Comparison of ENCODE assay signal across 22 mouse cellular contexts in genomic region chr9:23251001-23251400, GRCm38 (mm10).
"Had no signal": no experiment of that assay in that cellular context is flagged by ENCODE, and none has a peak within 500 bp of the region (broad histone marks: within the 10 kb centered on the region; RNA-seq: fewer than 3 reads in every experiment).

No protein-coding gene starts in this region.

- H3K27ac ChIP-seq: kidney, postnatal 0 days; layer of hippocampus, adult 2 months; limb, embryonic 10.5 days; limb, embryonic 13.5 days; liver, embryonic 12.5 days; liver, embryonic 15.5 days; lung, embryonic 15.5 days; midbrain, embryonic 10.5 days; neural tube, embryonic 13.5 days had no signal

- H3K4me2 ChIP-seq: limb, embryonic 13.5 days; liver, embryonic 12.5 days; liver, embryonic 15.5 days; lung, embryonic 15.5 days; neural tube, embryonic 13.5 days had no signal

- H3K4me1 ChIP-seq: liver, embryonic 12.5 days; liver, embryonic 15.5 days; megakaryocyte, embryonic 14.5 days had no signal

- H3K36me3 ChIP-seq: limb, embryonic 10.5 days; limb, embryonic 13.5 days; liver, embryonic 12.5 days; liver, embryonic 15.5 days; lung, embryonic 15.5 days; midbrain, embryonic 10.5 days; neural tube, embryonic 13.5 days had no signal

- H3K9me3 ChIP-seq: limb, embryonic 10.5 days; limb, embryonic 13.5 days; liver, embryonic 12.5 days; liver, embryonic 15.5 days; lung, embryonic 15.5 days; megakaryocyte, embryonic 14.5 days; midbrain, embryonic 10.5 days; neural tube, embryonic 13.5 days had no signal

- DNase-seq: kidney, adult 9 months; kidney, postnatal 25 days; layer of hippocampus, adult 9-11 months; liver; lung, adult 18-20 months; lung, postnatal 10 days; lung, postnatal 36 days; midbrain, embryonic 14.5 days; retina, postnatal 1 day; right cerebral cortex, postnatal 25 days; thymus, adult 18-20 months; thymus, postnatal 36 days had no signal

- H3K9ac ChIP-seq: limb, embryonic 13.5 days; liver, embryonic 12.5 days; liver, embryonic 15.5 days; lung, embryonic 15.5 days; neural tube, embryonic 13.5 days had no signal

- H3K4me3 ChIP-seq: layer of hippocampus, adult 2 months; limb, embryonic 10.5 days; limb, embryonic 13.5 days; liver, embryonic 12.5 days; liver, embryonic 15.5 days; lung, embryonic 15.5 days; megakaryocyte, embryonic 14.5 days; midbrain, embryonic 10.5 days; neural tube, embryonic 13.5 days had no signal

- ATAC-seq: liver, embryonic 12.5 days had no signal

- H3K27me3 ChIP-seq: liver, embryonic 12.5 days; liver, embryonic 15.5 days; lung, embryonic 15.5 days; megakaryocyte, embryonic 14.5 days had no signal
